Comparison of ENCODE assay signal across 8 mouse cellular contexts in genomic region chr1:180945001-180945980, GRCm38 (mm10). TPM values are rescaled to one million over a fixed set of nuclear protein-coding genes. Genes with fewer than 3 reads are reported as not detected.
DNase-seq lines count a peak whose midpoint lies in the region; ATAC-seq lines count a peak whose summit lies in the region.
"Had no signal": no experiment of that assay in that cellular context is flagged by ENCODE, and none has a peak within 500 bp of the region (broad histone marks: within the 10 kb centered on the region; RNA-seq: fewer than 3 reads in every experiment).

No protein-coding gene starts in this region.

- H3K9me3 ChIP-seq in heart, embryonic 15.5 days (replicated peaks), result no peaks in the 10 kb centered on the region
- H3K9me3 ChIP-seq in stomach, embryonic 16.5 days (replicated peaks; ENCODE audit: control insufficient read depth, low read length), result no peaks in the 10 kb centered on the region

- WGBS in heart, embryonic 15.5 days, result 34% methylated on average over 20 of the region's 20 CpGs
- 20% methylated on average over 20 of the region's 20 CpGs for WGBS in stomach, embryonic 16.5 days

- H3K36me3 ChIP-seq in heart, embryonic 15.5 days, result peaks cover 28% of the 10 kb centered on the region
- peaks cover 5% of the 10 kb centered on the region for H3K36me3 ChIP-seq in stomach, embryonic 16.5 days (ENCODE audit: control insufficient read depth, insufficient read depth, low read length)

- peak; percentile 41 for DNase-seq in CD4-positive, CD25-positive, alpha-beta regulatory T cell, adult 2 months (ENCODE audit: low read depth, low spot score)
- DNase-seq in R1 (ENCODE audit: low read depth, low spot score), result peak; percentile 83
- peak; percentile 46 to 50 for DNase-seq in kidney, postnatal 36 days
- peak; percentile 57 for DNase-seq in lung, postnatal 14 days

- H3K27ac ChIP-seq in heart, embryonic 15.5 days, result peak overlapping the region; percentile 57
- peak overlapping the region; percentile 94 for H3K27ac ChIP-seq in stomach, embryonic 16.5 days (ENCODE audit: low read length)

- no peak overlapping the region; the same call in 1 of the 2 replicates for H3K4me3 ChIP-seq in heart, embryonic 15.5 days
- H3K4me3 ChIP-seq in stomach, embryonic 16.5 days (replicated peaks; ENCODE audit: low read length), result peak overlapping the region; percentile 22

- H3K9ac ChIP-seq in heart, embryonic 15.5 days, result peak overlapping the region; percentile 15; the same call in 1 of the 2 replicates
- H3K9ac ChIP-seq in stomach, embryonic 16.5 days (ENCODE audit: low read length), result peak overlapping the region; percentile 64

- H3K4me2 ChIP-seq in heart, embryonic 15.5 days, result peak overlapping the region; percentile 47
- H3K4me2 ChIP-seq in stomach, embryonic 16.5 days (ENCODE audit: low read depth, low read length), result peak overlapping the region; percentile 55

- peaks cover 48% of the 10 kb centered on the region for H3K4me1 ChIP-seq in heart, embryonic 15.5 days (replicated peaks)
- H3K4me1 ChIP-seq in stomach, embryonic 16.5 days (ENCODE audit: control insufficient read depth, insufficient read depth, low read length), result peaks cover 44% of the 10 kb centered on the region

- no peaks in the 10 kb centered on the region for H3K27me3 ChIP-seq in heart, embryonic 15.5 days
- H3K27me3 ChIP-seq in stomach, embryonic 16.5 days (ENCODE audit: control insufficient read depth, insufficient read depth, low read length), result no peaks in the 10 kb centered on the region

- peak; percentile 77 for ATAC-seq in erythroblast, adult 5-6 weeks (replicated peaks; ENCODE audit: low FRiP score, poor library complexity, severe bottlenecking)
- peak; percentile 72 for ATAC-seq in heart, embryonic 15.5 days (replicated peaks; ENCODE audit: insufficient number of reproducible peaks, insufficient read depth, low FRiP score, low read depth)
- peak; percentile 91 for ATAC-seq in stomach, embryonic 16.5 days (ENCODE audit: insufficient read depth, low FRiP score)

RNA-seq across cellular contexts. Expression of gene Tmem63a, which starts 3.1 kb away (rescaled TPM):
- total RNA-seq in erythroblast, adult 5-6 weeks (2015; ENCODE audit: low replicate concordance), result 8.5 and 13.8 TPM in 2 replicates
- total RNA-seq in erythroblast, adult 5-6 weeks (2017; ENCODE audit: low replicate concordance), result 6.6 and 13.1 TPM in 2 replicates
- polyA plus RNA-seq in heart, embryonic 15.5 days (2015; fragmentation: Nextera tagmentation; extraction: Ambion mirVana), result 10.0 and 12.1 TPM in 2 replicates
- 29.2 and 35.3 TPM in 2 replicates for polyA plus RNA-seq in stomach, embryonic 16.5 days (2015; fragmentation: Nextera tagmentation; extraction: Ambion mirVana)

RNA-seq across cellular contexts. Expression of gene Lefty1, which starts 10.5 kb away (rescaled TPM):
- total RNA-seq in erythroblast, adult 5-6 weeks (2015; ENCODE audit: low replicate concordance), result not detected in 2 replicates
- not detected in 2 replicates for total RNA-seq in erythroblast, adult 5-6 weeks (2017; ENCODE audit: low replicate concordance)
- 1.0 and 1.5 TPM in 2 replicates for polyA plus RNA-seq in heart, embryonic 15.5 days (2015; fragmentation: Nextera tagmentation; extraction: Ambion mirVana)
- 4.0 and 4.2 TPM in 2 replicates for polyA plus RNA-seq in stomach, embryonic 16.5 days (2015; fragmentation: Nextera tagmentation; extraction: Ambion mirVana)

RNA-seq across cellular contexts. Expression of gene Pycr2, which starts 41.2 kb away (rescaled TPM):
- total RNA-seq in erythroblast, adult 5-6 weeks (2015; ENCODE audit: low replicate concordance), result 9.0 and 9.8 TPM in 2 replicates
- 5.8 and 7.0 TPM in 2 replicates for total RNA-seq in erythroblast, adult 5-6 weeks (2017; ENCODE audit: low replicate concordance)
- polyA plus RNA-seq in heart, embryonic 15.5 days (2015; fragmentation: Nextera tagmentation; extraction: Ambion mirVana), result 42.1 and 57.9 TPM in 2 replicates
- 99.6 and 105 TPM in 2 replicates for polyA plus RNA-seq in stomach, embryonic 16.5 days (2015; fragmentation: Nextera tagmentation; extraction: Ambion mirVana)

RNA-seq across cellular contexts. Expression of gene Lefty2, which starts 52.4 kb away (rescaled TPM):
- not detected in 2 replicates for total RNA-seq in erythroblast, adult 5-6 weeks (2015; ENCODE audit: low replicate concordance)
- total RNA-seq in erythroblast, adult 5-6 weeks (2017; ENCODE audit: low replicate concordance), result not detected in 2 replicates
- polyA plus RNA-seq in heart, embryonic 15.5 days (2015; fragmentation: Nextera tagmentation; extraction: Ambion mirVana), result 0.05 and 0.14 TPM in 2 replicates
- 0.35 TPM in 1 of 2 replicates, not detected in the other for polyA plus RNA-seq in stomach, embryonic 16.5 days (2015; fragmentation: Nextera tagmentation; extraction: Ambion mirVana)
- polyA plus RNA-seq: large intestine, adult 2 months had no signal
